Mouse (Mus musculus) forebrain, embryonic 12.5 days (tissue): Measurements from ENCODE around the gene Olfr811. TPM values are rescaled to one million over a fixed set of nuclear protein-coding genes. Genes with fewer than 3 reads are reported as not detected.
A peak's percentile ranks its signal among the peaks of the same experiment; 100 is the strongest.

ENCODE experiments used
- ATAC-seq: fragments of 200-750 bp; cut with Nextera tagmentation; 2 replicates; pipeline ENCODE4 v1.8.0; 2017; ENCODE audit warnings: moderate TSS enrichment; ENCODE audit not compliant: low FRiP score
- H3K27ac ChIP-seq: fragments of 300-500 bp; sonication (generic); 2 replicates; pipeline ENCODE4 v1.5.1; 2016; ENCODE audit warnings: mild to moderate bottlenecking
- H3K27me3 ChIP-seq: fragments of 300-500 bp; sonication (generic); 2 replicates; pipeline ENCODE4 v1.6.1; 2016; ENCODE audit warnings: mild to moderate bottlenecking
- H3K36me3 ChIP-seq: fragments of 300-500 bp; sonication (generic); replicated peaks from 2 replicates; pipeline ENCODE4 v1.6.1; 2016; ENCODE audit warnings: mild to moderate bottlenecking
- H3K4me1 ChIP-seq: fragments of 300-500 bp; sonication (generic); 2 replicates; pipeline ENCODE4 v1.6.1; 2016
- H3K4me2 ChIP-seq: fragments of 300-500 bp; sonication (generic); 2 replicates; pipeline ENCODE4 v1.6.1; 2016; ENCODE audit warnings: mild to moderate bottlenecking, moderate library complexity
- H3K4me3 ChIP-seq: fragments of 300-500 bp; sonication (generic); replicated peaks from 2 replicates; pipeline ENCODE4 v1.5.1; 2016; ENCODE audit warnings: mild to moderate bottlenecking
- H3K9ac ChIP-seq: fragments of 300-500 bp; sonication (generic); 2 replicates; pipeline ENCODE4 v1.6.1; 2016; ENCODE audit warnings: mild to moderate bottlenecking
- H3K9me3 ChIP-seq: fragments of 300-500 bp; sonication (generic); 2 replicates; pipeline ENCODE4 v1.6.1; 2016
- WGBS: fragments of 180-500 bp; shearing (Covaris S2); methylation state at CpG from one replicate; pipeline ENCODE4 v1.1.7; 2016; 5-methylcytosine and 5-hydroxymethylcytosine counted together
- polyA plus RNA-seq: library from polyadenylated mRNA; unstranded; fragments of >200 nt; fragmentation: Nextera tagmentation; extraction: Ambion mirVana; gene quantifications from 2 replicates; pipeline ENCODE4 v1.2.1, GENCODE M21; 2016

The Olfr811 gene
- polyA plus RNA-seq, result not detected in 2 replicates

GRCm38 (mm10) chr10:129804296-129804695 is at the start of gene Olfr811:
Gene Olfr811 (minus strand): TSS chr10:129804396.
- no peak within 1 kb of the TSS for H3K4me2 ChIP-seq
- 84% methylated on average over 4 of the region's 4 CpGs for WGBS
- H3K36me3 ChIP-seq, result no peaks in the 10 kb centered on the region
- no peak within 1 kb of the TSS for H3K4me3 ChIP-seq
- H3K9me3 ChIP-seq, result no peaks in the 10 kb centered on the region
- H3K4me1 ChIP-seq, result no peaks in the 10 kb centered on the region
- no peak for ATAC-seq
- H3K9ac ChIP-seq, result no peak within 1 kb of the TSS
- H3K27me3 ChIP-seq, result no peaks in the 10 kb centered on the region
- no peak within 1 kb of the TSS for H3K27ac ChIP-seq

- Histone ChIP-seq H3K27me3 (no peaks in the 10 kb centered on the region), H3K4me2 (no peak overlapping the region), H3K4me3 (no peak overlapping the region), H3K27ac (no peak overlapping the region), H3K4me1 (no peaks in the 10 kb centered on the region), H3K9me3 (no peaks in the 10 kb centered on the region), H3K9ac (no peak overlapping the region), H3K36me3 (no peaks in the 10 kb centered on the region)
- 28% methylated on average over 1 of the region's 1 CpGs for WGBS
- 0 out of 2 replicates have a peak, but pooled peaks have one; percentile 41 for ATAC-seq
Observed at GRCm38 (mm10) chr10:129847343-129847742, 43.1 kb upstream of the Olfr811 start.

GRCm38 (mm10) chr10:129845994-129846393 is 41.8 kb upstream of the Olfr811 start, which contains the start of gene Olfr812:
Gene Olfr812 (minus strand): TSS chr10:129846094.
- no peaks in the 10 kb centered on the region for H3K9me3 ChIP-seq
- 80% methylated on average over 1 of the region's 1 CpGs for WGBS
- no peak for ATAC-seq
- no peaks in the 10 kb centered on the region for H3K4me1 ChIP-seq
- no peaks in the 10 kb centered on the region for H3K27me3 ChIP-seq
- no peak within 1 kb of the TSS for H3K27ac ChIP-seq
- H3K36me3 ChIP-seq, result no peaks in the 10 kb centered on the region
- H3K9ac ChIP-seq, result no peak within 1 kb of the TSS
- H3K4me3 ChIP-seq, result no peak within 1 kb of the TSS
- H3K4me2 ChIP-seq, result no peak within 1 kb of the TSS

- H3K27ac ChIP-seq, result no peak within 1 kb of the TSS
- no peaks in the 10 kb centered on the region for H3K9me3 ChIP-seq
- no peak within 1 kb of the TSS for H3K4me3 ChIP-seq
- ATAC-seq, result no peak
- H3K27me3 ChIP-seq, result no peaks in the 10 kb centered on the region
- H3K9ac ChIP-seq, result no peak within 1 kb of the TSS
- H3K4me2 ChIP-seq, result no peak within 1 kb of the TSS
- H3K36me3 ChIP-seq, result no peaks in the 10 kb centered on the region
- H3K4me1 ChIP-seq, result no peaks in the 10 kb centered on the region
Observed at GRCm38 (mm10) chr10:129794817-129795216, 9.4 kb downstream of the Olfr811 start, which contains the start of gene Olfr810. Gene Olfr810 (minus strand): TSS chr10:129794917.

DNA sequence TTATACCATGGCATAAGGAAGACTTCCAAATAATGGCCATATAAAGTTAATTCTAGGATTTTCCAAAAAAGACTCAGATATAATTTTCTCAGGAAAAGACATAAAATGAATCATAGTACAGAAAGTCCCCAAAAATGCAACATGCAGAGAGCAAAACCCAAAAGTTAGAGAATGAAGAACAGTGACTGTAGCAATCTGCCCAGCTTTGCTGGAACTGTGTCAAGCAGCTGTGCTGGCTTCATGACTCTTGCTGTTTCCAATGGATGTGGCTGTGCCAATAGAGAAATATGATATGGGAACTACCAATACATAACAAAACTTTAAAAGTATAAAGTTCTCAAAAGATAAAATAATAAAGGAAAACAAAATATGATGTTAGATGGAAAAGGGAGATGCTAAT is 26.1 kb downstream of the Olfr811 start:
- H3K27ac ChIP-seq, result no peak overlapping the region
- no peak for ATAC-seq
- H3K9ac ChIP-seq, result no peak overlapping the region
- H3K4me3 ChIP-seq, result no peak overlapping the region
- no peaks in the 10 kb centered on the region for H3K27me3 ChIP-seq
- no peak overlapping the region for H3K4me2 ChIP-seq
- H3K9me3 ChIP-seq, result no peaks in the 10 kb centered on the region
- H3K4me1 ChIP-seq, result no peaks in the 10 kb centered on the region
- H3K36me3 ChIP-seq, result no peaks in the 10 kb centered on the region

DNA sequence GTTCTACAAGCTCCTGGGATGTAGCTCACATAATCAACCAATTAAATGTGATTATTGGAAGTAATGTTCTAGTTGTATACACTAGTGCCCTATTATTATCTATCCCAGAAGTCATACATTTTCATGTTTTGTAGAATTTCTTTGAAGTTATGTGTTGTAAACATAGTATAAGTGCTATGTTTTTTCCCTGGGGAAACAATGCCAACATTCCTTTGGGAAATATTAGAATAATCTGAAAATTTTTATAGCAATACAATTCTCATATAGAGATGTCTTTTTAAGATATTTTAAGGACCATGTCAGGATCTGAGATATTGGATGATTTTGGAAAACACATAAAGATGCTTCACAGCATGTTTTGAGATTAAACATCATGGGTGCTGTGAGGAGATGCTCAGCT is 29.9 kb downstream of the Olfr811 start, which contains the start of gene Olfr809:
Olfr809 (plus strand) TSS at position 301 of the 400 bp plus-strand sequence.
- no peak within 1 kb of the TSS for H3K9ac ChIP-seq
- no peak for ATAC-seq
- no peak within 1 kb of the TSS for H3K4me2 ChIP-seq
- H3K4me1 ChIP-seq, result no peaks in the 10 kb centered on the region
- H3K9me3 ChIP-seq, result no peaks in the 10 kb centered on the region
- H3K27ac ChIP-seq, result no peak within 1 kb of the TSS
- no peak within 1 kb of the TSS for H3K4me3 ChIP-seq
- H3K36me3 ChIP-seq, result no peaks in the 10 kb centered on the region
- no peaks in the 10 kb centered on the region for H3K27me3 ChIP-seq

GRCm38 (mm10) chr10:129765182-129765581 is 39.0 kb downstream of the Olfr811 start, which contains the start of gene Olfr808:
Gene Olfr808 (plus strand): TSS chr10:129765482.
- Histone ChIP-seq H3K27me3 (no peaks in the 10 kb centered on the region), H3K9ac (no peak within 1 kb of the TSS), H3K4me2 (no peak within 1 kb of the TSS), H3K4me3 (no peak within 1 kb of the TSS), H3K9me3 (no peaks in the 10 kb centered on the region), H3K27ac (no peak within 1 kb of the TSS), H3K4me1 (no peaks in the 10 kb centered on the region), H3K36me3 (no peaks in the 10 kb centered on the region)
- WGBS, result 89% methylated on average over 1 of the region's 1 CpGs
- no peak for ATAC-seq

DNA sequence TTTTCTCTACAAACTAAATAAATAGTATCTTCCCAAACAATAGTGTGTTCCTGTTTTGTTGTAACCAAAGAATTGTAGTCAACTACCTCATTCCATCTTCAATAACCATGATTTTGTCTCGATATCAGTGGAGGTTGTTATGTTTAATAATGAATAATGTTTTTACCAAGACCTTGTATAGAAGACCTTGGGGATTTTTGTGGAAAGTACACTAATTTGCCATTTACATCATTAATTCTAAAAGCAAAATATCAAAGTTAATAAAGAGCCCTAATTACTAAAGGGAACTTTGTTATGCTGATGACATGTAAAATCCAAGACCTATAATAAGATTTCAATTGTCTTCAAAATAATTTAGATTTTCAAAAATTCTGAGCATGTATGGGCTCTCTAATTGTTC is 46.5 kb downstream of the Olfr811 start, which contains the start of gene Olfr807:
Olfr807 (minus strand) TSS at position 101 of the 400 bp plus-strand sequence.
- H3K27ac ChIP-seq, result no peak within 1 kb of the TSS
- H3K36me3 ChIP-seq, result no peaks in the 10 kb centered on the region
- ATAC-seq, result no peak
- no peak within 1 kb of the TSS for H3K9ac ChIP-seq
- H3K27me3 ChIP-seq, result no peaks in the 10 kb centered on the region
- no peaks in the 10 kb centered on the region for H3K9me3 ChIP-seq
- no peaks in the 10 kb centered on the region for H3K4me1 ChIP-seq
- H3K4me2 ChIP-seq, result no peak within 1 kb of the TSS
- H3K4me3 ChIP-seq, result no peak within 1 kb of the TSS
- 91% methylated on average over 1 of the region's 1 CpGs for WGBS

Other genes with a start within 250 kb of the Olfr811 start
- gene Olfr794, start 236.7 kb downstream of the Olfr811 start, polyA plus RNA-seq, result not detected in 2 replicates
- not detected in 2 replicates for gene Olfr796, start 191.8 kb downstream of the Olfr811 start, polyA plus RNA-seq
- not detected in 2 replicates for gene Olfr798, start 176.5 kb downstream of the Olfr811 start, polyA plus RNA-seq
- not detected in 2 replicates for gene Olfr799, start 166.9 kb downstream of the Olfr811 start, polyA plus RNA-seq
- not detected in 2 replicates for gene Olfr800, start 146.7 kb downstream of the Olfr811 start, polyA plus RNA-seq
- gene Olfr801, start 130.5 kb downstream of the Olfr811 start, polyA plus RNA-seq, result not detected in 2 replicates
- 0.04 TPM in 1 of 2 replicates, not detected in the other for gene Olfr802, start 116.2 kb downstream of the Olfr811 start, polyA plus RNA-seq
- gene Olfr803, start 110.1 kb downstream of the Olfr811 start, polyA plus RNA-seq, result not detected in 2 replicates
- gene Olfr804, start 101.2 kb downstream of the Olfr811 start, polyA plus RNA-seq, result not detected in 2 replicates
- gene Olfr805, start 75.0 kb downstream of the Olfr811 start, polyA plus RNA-seq, result not detected in 2 replicates
- not detected in 2 replicates for gene Olfr806, start 62.5 kb downstream of the Olfr811 start, polyA plus RNA-seq
- not detected in 2 replicates for gene Olfr807, start 46.6 kb downstream of the Olfr811 start, polyA plus RNA-seq
- gene Olfr808, start 38.9 kb downstream of the Olfr811 start, polyA plus RNA-seq, result 0.06 TPM in 1 of 2 replicates, not detected in the other
- not detected in 2 replicates for gene Olfr809, start 29.8 kb downstream of the Olfr811 start, polyA plus RNA-seq
- not detected in 2 replicates for gene Olfr810, start 9.5 kb downstream of the Olfr811 start, polyA plus RNA-seq
- gene Olfr812, start 41.7 kb upstream of the Olfr811 start, polyA plus RNA-seq, result not detected in 2 replicates
- not detected in 2 replicates for gene Olfr813, start 51.0 kb upstream of the Olfr811 start, polyA plus RNA-seq
- not detected in 2 replicates for gene Olfr814, start 75.5 kb upstream of the Olfr811 start, polyA plus RNA-seq
- not detected in 2 replicates for gene Olfr815, start 101.5 kb upstream of the Olfr811 start, polyA plus RNA-seq
- not detected in 2 replicates for gene Olfr816, start 111.2 kb upstream of the Olfr811 start, polyA plus RNA-seq
- gene Olfr818, start 144.7 kb upstream of the Olfr811 start, polyA plus RNA-seq, result not detected in 2 replicates
- not detected in 2 replicates for gene Olfr819, start 162.9 kb upstream of the Olfr811 start, polyA plus RNA-seq
- not detected in 2 replicates for gene Olfr247, start 171.7 kb upstream of the Olfr811 start, polyA plus RNA-seq
- not detected in 2 replicates for gene Gm10310, start 180.7 kb upstream of the Olfr811 start, polyA plus RNA-seq
- gene Olfr820, start 208.2 kb upstream of the Olfr811 start, polyA plus RNA-seq, result not detected in 2 replicates
- gene Olfr821, start 226.0 kb upstream of the Olfr811 start, polyA plus RNA-seq, result not detected in 2 replicates